Mouse (Mus musculus) neural tube, embryonic 15.5 days (tissue): Measurements from ENCODE around the gene Plxdc1. TPM values are rescaled to one million over a fixed set of nuclear protein-coding genes. Genes with fewer than 3 reads are reported as not detected.

Experiments used
- ATAC-seq: fragments of 200-750 bp; cut with Nextera tagmentation; 2 replicates; pipeline ENCODE4 v1.8.0; 2017; ENCODE audit warnings: mild to moderate bottlenecking, moderate TSS enrichment, moderate library complexity; ENCODE audit not compliant: low FRiP score
- H3K27ac ChIP-seq: fragments of 300-500 bp; sonication (generic); replicated peaks from 2 replicates; pipeline ENCODE4 v1.5.1; 2015; ENCODE audit warnings: mild to moderate bottlenecking, inconsistent platforms
- H3K27me3 ChIP-seq: fragments of 300-500 bp; sonication (generic); replicated peaks from 2 replicates; pipeline ENCODE4 v1.6.1; 2015; ENCODE audit warnings: inconsistent platforms
- H3K36me3 ChIP-seq: fragments of 300-500 bp; sonication (generic); 2 replicates; pipeline ENCODE4 v1.6.1; 2015; ENCODE audit warnings: inconsistent platforms
- H3K4me1 ChIP-seq: fragments of 300-500 bp; sonication (generic); 2 replicates; pipeline ENCODE4 v1.6.1; 2015; ENCODE audit warnings: inconsistent platforms
- H3K4me2 ChIP-seq: fragments of 300-500 bp; sonication (generic); 2 replicates; pipeline ENCODE4 v1.6.1; 2015; ENCODE audit warnings: inconsistent platforms, mild to moderate bottlenecking, moderate library complexity
- H3K4me3 ChIP-seq: fragments of 300-500 bp; sonication (generic); replicated peaks from 2 replicates; pipeline ENCODE4 v1.5.1; 2015; ENCODE audit warnings: mild to moderate bottlenecking, inconsistent platforms
- H3K9ac ChIP-seq: fragments of 300-500 bp; sonication (generic); replicated peaks from 2 replicates; pipeline ENCODE4 v1.6.1; 2015; ENCODE audit warnings: mild to moderate bottlenecking, inconsistent platforms
- H3K9me3 ChIP-seq: fragments of 300-500 bp; sonication (generic); replicated peaks from 2 replicates; pipeline ENCODE4 v1.6.1; 2016; ENCODE audit warnings: inconsistent platforms
- WGBS: fragments of 180-500 bp; shearing (Covaris S2); methylation state at CpG from one replicate; pipeline ENCODE4 v1.1.7; 2015; ENCODE audit warnings: mixed read lengths; 5-methylcytosine and 5-hydroxymethylcytosine counted together
- microRNA-seq: library from miRNA; unstranded; fragments of <30 nt; microRNA quantifications from one replicate; pipeline ENCODE4, GENCODE M21; 2017
- polyA plus RNA-seq: library from polyadenylated mRNA; unstranded; fragments of >200 nt; fragmentation: Nextera tagmentation; extraction: Ambion mirVana; gene quantifications from 2 replicates; pipeline ENCODE4 v1.2.1, GENCODE M21; 2015

Gene Plxdc1
- polyA plus RNA-seq, 1 experiment from 2014 or later = 1.1 TPM

DNA sequence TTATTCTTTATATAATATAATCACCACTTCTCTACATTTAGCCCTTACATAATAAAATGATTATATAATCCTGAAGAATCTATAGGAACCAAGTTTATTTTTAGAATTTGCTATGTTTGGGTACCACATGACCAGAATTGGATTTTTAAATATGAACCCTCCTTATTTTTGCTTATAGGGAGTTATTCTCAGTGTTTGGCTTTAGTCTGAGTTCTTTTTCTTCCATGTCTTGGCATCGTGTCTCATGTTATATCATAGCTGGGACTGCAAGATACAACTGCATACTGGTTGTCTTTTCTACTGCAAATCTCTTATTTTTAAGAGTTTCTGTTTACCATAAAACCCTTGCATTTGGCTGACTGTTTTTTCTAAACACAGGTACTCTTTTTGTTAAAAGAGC, 111.8 kb downstream of the Plxdc1 start:
- H3K9ac ChIP-seq = no peak overlapping the region
- H3K4me2 ChIP-seq = no peak overlapping the region
- H3K36me3 ChIP-seq = no peaks in the 10 kb centered on the region
- no peak overlapping the region for H3K27ac ChIP-seq
- 95% methylated on average over 1 of the region's 1 CpGs for WGBS
- ATAC-seq = no peak
- no peaks in the 10 kb centered on the region for H3K9me3 ChIP-seq
- H3K4me3 ChIP-seq = no peak overlapping the region
- H3K4me1 ChIP-seq = no peaks in the 10 kb centered on the region
- H3K27me3 ChIP-seq = no peaks in the 10 kb centered on the region

Small RNA genes within 50 kb of the gene (microRNA-seq; reads per million reads assigned to microRNA genes)
- gene Gm22461 = not detected
- not detected for gene Gm27597

Other genes starting within 250 kb of the Plxdc1 start
- gene Pip4k2b, start 241.7 kb downstream of the Plxdc1 start, polyA plus RNA-seq = 3.8 and 5.0 TPM in 2 replicates
- 16.2 and 16.4 TPM in 2 replicates for gene Cwc25, start 219.9 kb downstream of the Plxdc1 start, polyA plus RNA-seq
- 0.63 and 0.88 TPM in 2 replicates for gene 1700001P01Rik, start 210.5 kb downstream of the Plxdc1 start, polyA plus RNA-seq
- gene Rpl23, start 204.0 kb downstream of the Plxdc1 start, polyA plus RNA-seq = 314 and 372 TPM in 2 replicates
- 136 and 143 TPM in 2 replicates for gene Lasp1, start 187.4 kb downstream of the Plxdc1 start, polyA plus RNA-seq
- gene B230217C12Rik, start 145.7 kb downstream of the Plxdc1 start, polyA plus RNA-seq = 41.8 and 47.2 TPM in 2 replicates
- 0.49 and 0.69 TPM in 2 replicates for gene Fbxo47, start 102.3 kb downstream of the Plxdc1 start, polyA plus RNA-seq
- gene Arl5c, start 9.7 kb upstream of the Plxdc1 start, polyA plus RNA-seq = 11.8 and 14.0 TPM in 2 replicates
- 50.9 and 63.0 TPM in 2 replicates for gene Cacnb1, start 36.6 kb upstream of the Plxdc1 start, polyA plus RNA-seq
- 655 and 750 TPM in 2 replicates for gene Rpl19, start 40.3 kb upstream of the Plxdc1 start, polyA plus RNA-seq
- gene Stac2, start 67.0 kb upstream of the Plxdc1 start, polyA plus RNA-seq = 15.8 and 18.2 TPM in 2 replicates
- 21.1 and 23.0 TPM in 2 replicates for gene Fbxl20, start 164.0 kb upstream of the Plxdc1 start, polyA plus RNA-seq
- gene Med1, start 206.8 kb upstream of the Plxdc1 start, polyA plus RNA-seq = 51.3 and 54.1 TPM in 2 replicates
- 7.1 and 7.2 TPM in 2 replicates for gene Cdk12, start 216.6 kb upstream of the Plxdc1 start, polyA plus RNA-seq